Mouse (Mus musculus): Measurements from ENCODE around the gene Arsb. TPM values are rescaled to one million over a fixed set of nuclear protein-coding genes. Genes with fewer than 3 reads are reported as not detected.

Gene Arsb
- polyA plus RNA-seq, 1 experiment from 2014 or later = 7.0 TPM

- H3K9ac ChIP-seq (ENCODE audit: low read depth, low read length) = no peak overlapping the region
- 89% methylated on average over 4 of the region's 4 CpGs for WGBS
- H3K27ac ChIP-seq (ENCODE audit: low read depth, low read length) = no peak overlapping the region
- no peak overlapping the region for H3K4me3 ChIP-seq (ENCODE audit: low read depth, low read length)
- DNase-seq (ENCODE audit: low spot score) = no peak
- H3K27me3 ChIP-seq (ENCODE audit: control insufficient read depth, insufficient read depth, low read length) = no peaks in the 10 kb centered on the region
- no peak for ATAC-seq (ENCODE audit: low FRiP score)
- no peak overlapping the region for H3K4me2 ChIP-seq (replicated peaks; ENCODE audit: low read depth, low read length)
- H3K36me3 ChIP-seq (ENCODE audit: control insufficient read depth, insufficient read depth, low read length) = no peaks in the 10 kb centered on the region
- no peaks in the 10 kb centered on the region for H3K4me1 ChIP-seq (replicated peaks; ENCODE audit: control insufficient read depth, insufficient read depth, low read length)
- no peaks in the 10 kb centered on the region for H3K9me3 ChIP-seq (ENCODE audit: control insufficient read depth, low read length)
These were observed 181.0 kb downstream of the Arsb start for GRCm38 (mm10) chr13:93952466-93952865.

- ATAC-seq (ENCODE audit: low FRiP score) = no peak
- no peaks in the 10 kb centered on the region for H3K9me3 ChIP-seq (ENCODE audit: control insufficient read depth, low read length)
- no peaks in the 10 kb centered on the region for H3K27me3 ChIP-seq (ENCODE audit: control insufficient read depth, insufficient read depth, low read length)
- no peak overlapping the region for H3K9ac ChIP-seq (ENCODE audit: low read depth, low read length)
- 92% methylated on average over 8 of the region's 8 CpGs for WGBS
- H3K27ac ChIP-seq (ENCODE audit: low read depth, low read length) = no peak overlapping the region
- no peak overlapping the region for H3K4me2 ChIP-seq (replicated peaks; ENCODE audit: low read depth, low read length)
- no peak for DNase-seq (ENCODE audit: low spot score)
- H3K4me3 ChIP-seq (ENCODE audit: low read depth, low read length) = no peak overlapping the region
- no peaks in the 10 kb centered on the region for H3K4me1 ChIP-seq (replicated peaks; ENCODE audit: control insufficient read depth, insufficient read depth, low read length)
- H3K36me3 ChIP-seq (ENCODE audit: control insufficient read depth, insufficient read depth, low read length) = no peaks in the 10 kb centered on the region
These were observed 186.5 kb downstream of the Arsb start for GRCm38 (mm10) chr13:93957907-93958306.

GRCm38 (mm10) chr13:93966271-93966670 is 194.8 kb downstream of the Arsb start:
- H3K27ac ChIP-seq (ENCODE audit: low read depth, low read length) = no peak overlapping the region
- H3K9me3 ChIP-seq (ENCODE audit: control insufficient read depth, low read length) = no peaks in the 10 kb centered on the region
- H3K27me3 ChIP-seq (ENCODE audit: control insufficient read depth, insufficient read depth, low read length) = no peaks in the 10 kb centered on the region
- no peaks in the 10 kb centered on the region for H3K36me3 ChIP-seq (ENCODE audit: control insufficient read depth, insufficient read depth, low read length)
- no peak overlapping the region for H3K4me3 ChIP-seq (ENCODE audit: low read depth, low read length)
- DNase-seq (ENCODE audit: low spot score) (no peak), ATAC-seq (ENCODE audit: low FRiP score) (no peak)
- H3K9ac ChIP-seq (ENCODE audit: low read depth, low read length) = no peak overlapping the region
- no peak overlapping the region for H3K4me2 ChIP-seq (replicated peaks; ENCODE audit: low read depth, low read length)
- no peaks in the 10 kb centered on the region for H3K4me1 ChIP-seq (replicated peaks; ENCODE audit: control insufficient read depth, insufficient read depth, low read length)

- no peaks in the 10 kb centered on the region for H3K4me1 ChIP-seq (replicated peaks; ENCODE audit: control insufficient read depth, insufficient read depth, low read length)
- no peaks in the 10 kb centered on the region for H3K27me3 ChIP-seq (ENCODE audit: control insufficient read depth, insufficient read depth, low read length)
- no peaks in the 10 kb centered on the region for H3K36me3 ChIP-seq (ENCODE audit: control insufficient read depth, insufficient read depth, low read length)
- H3K9me3 ChIP-seq (ENCODE audit: control insufficient read depth, low read length) = no peaks in the 10 kb centered on the region
- WGBS = 49% methylated on average over 9 of the region's 9 CpGs
- no peak overlapping the region for H3K4me2 ChIP-seq (replicated peaks; ENCODE audit: low read depth, low read length)
- no peak for ATAC-seq (ENCODE audit: low FRiP score)
- no peak for DNase-seq (ENCODE audit: low spot score)
- H3K9ac ChIP-seq (ENCODE audit: low read depth, low read length) = no peak overlapping the region
- H3K27ac ChIP-seq (ENCODE audit: low read depth, low read length) = no peak overlapping the region
- H3K4me3 ChIP-seq (ENCODE audit: low read depth, low read length) = no peak overlapping the region
These were observed 195.7 kb downstream of the Arsb start for GRCm38 (mm10) chr13:93967138-93967537.

GRCm38 (mm10) chr13:93970115-93970514 is 198.7 kb downstream of the Arsb start:
- ATAC-seq (ENCODE audit: low FRiP score) (no peak), DNase-seq (ENCODE audit: low spot score) (no peak)
- 91% methylated on average over 5 of the region's 5 CpGs for WGBS
- no peaks in the 10 kb centered on the region for H3K36me3 ChIP-seq (ENCODE audit: control insufficient read depth, insufficient read depth, low read length)
- H3K9me3 ChIP-seq (ENCODE audit: control insufficient read depth, low read length) = no peaks in the 10 kb centered on the region
- H3K4me1 ChIP-seq (replicated peaks; ENCODE audit: control insufficient read depth, insufficient read depth, low read length) = no peaks in the 10 kb centered on the region
- H3K4me2 ChIP-seq (replicated peaks; ENCODE audit: low read depth, low read length) = no peak overlapping the region
- no peaks in the 10 kb centered on the region for H3K27me3 ChIP-seq (ENCODE audit: control insufficient read depth, insufficient read depth, low read length)
- H3K9ac ChIP-seq (ENCODE audit: low read depth, low read length) = no peak overlapping the region
- H3K4me3 ChIP-seq (ENCODE audit: low read depth, low read length) = no peak overlapping the region
- no peak overlapping the region for H3K27ac ChIP-seq (ENCODE audit: low read depth, low read length)

GRCm38 (mm10) chr13:93972423-93972822 is 201.0 kb downstream of the Arsb start:
- no peaks in the 10 kb centered on the region for H3K36me3 ChIP-seq (ENCODE audit: control insufficient read depth, insufficient read depth, low read length)
- 82% methylated on average over 3 of the region's 3 CpGs for WGBS
- DNase-seq (ENCODE audit: low spot score) (no peak), ATAC-seq (ENCODE audit: low FRiP score) (no peak)
- no peak overlapping the region for H3K9ac ChIP-seq (ENCODE audit: low read depth, low read length)
- no peaks in the 10 kb centered on the region for H3K27me3 ChIP-seq (ENCODE audit: control insufficient read depth, insufficient read depth, low read length)
- no peaks in the 10 kb centered on the region for H3K9me3 ChIP-seq (ENCODE audit: control insufficient read depth, low read length)
- H3K4me3 ChIP-seq (ENCODE audit: low read depth, low read length) = no peak overlapping the region
- H3K27ac ChIP-seq (ENCODE audit: low read depth, low read length) = no peak overlapping the region
- H3K4me1 ChIP-seq (replicated peaks; ENCODE audit: control insufficient read depth, insufficient read depth, low read length) = no peaks in the 10 kb centered on the region
- no peak overlapping the region for H3K4me2 ChIP-seq (replicated peaks; ENCODE audit: low read depth, low read length)

- Histone ChIP-seq H3K4me1 (replicated peaks; ENCODE audit: control insufficient read depth, insufficient read depth, low read length) (no peaks in the 10 kb centered on the region), H3K4me3 (ENCODE audit: low read depth, low read length) (no peak overlapping the region), H3K9ac (ENCODE audit: low read depth, low read length) (no peak overlapping the region), H3K27ac (ENCODE audit: low read depth, low read length) (no peak overlapping the region), H3K9me3 (ENCODE audit: control insufficient read depth, low read length) (no peaks in the 10 kb centered on the region), H3K4me2 (replicated peaks; ENCODE audit: low read depth, low read length) (no peak overlapping the region), H3K27me3 (ENCODE audit: control insufficient read depth, insufficient read depth, low read length) (no peaks in the 10 kb centered on the region), H3K36me3 (ENCODE audit: control insufficient read depth, insufficient read depth, low read length) (no peaks in the 10 kb centered on the region)
- DNase-seq (ENCODE audit: low spot score) = no peak
- no peak for ATAC-seq (ENCODE audit: low FRiP score)
- WGBS = 81% methylated on average over 5 of the region's 5 CpGs
These were observed 204.2 kb downstream of the Arsb start for GRCm38 (mm10) chr13:93975668-93976067.

GRCm38 (mm10) chr13:93976897-93977530 is 205.6 kb downstream of the Arsb start:
- H3K4me1 ChIP-seq (replicated peaks; ENCODE audit: control insufficient read depth, insufficient read depth, low read length) = no peaks in the 10 kb centered on the region
- DNase-seq (ENCODE audit: low spot score) (no peak), ATAC-seq (ENCODE audit: low FRiP score) (no peak)
- no peak overlapping the region for H3K9ac ChIP-seq (ENCODE audit: low read depth, low read length)
- no peaks in the 10 kb centered on the region for H3K9me3 ChIP-seq (ENCODE audit: control insufficient read depth, low read length)
- no peak overlapping the region for H3K4me2 ChIP-seq (replicated peaks; ENCODE audit: low read depth, low read length)
- no peaks in the 10 kb centered on the region for H3K27me3 ChIP-seq (ENCODE audit: control insufficient read depth, insufficient read depth, low read length)
- no peak overlapping the region for H3K4me3 ChIP-seq (ENCODE audit: low read depth, low read length)
- no peaks in the 10 kb centered on the region for H3K36me3 ChIP-seq (ENCODE audit: control insufficient read depth, insufficient read depth, low read length)
- WGBS = 84% methylated on average over 10 of the region's 10 CpGs
- H3K27ac ChIP-seq (ENCODE audit: low read depth, low read length) = no peak overlapping the region

- Histone ChIP-seq H3K27me3 (ENCODE audit: control insufficient read depth, insufficient read depth, low read length) (no peaks in the 10 kb centered on the region), H3K9ac (ENCODE audit: low read depth, low read length) (no peak overlapping the region), H3K4me1 (replicated peaks; ENCODE audit: control insufficient read depth, insufficient read depth, low read length) (no peaks in the 10 kb centered on the region), H3K9me3 (ENCODE audit: control insufficient read depth, low read length) (no peaks in the 10 kb centered on the region), H3K4me2 (replicated peaks; ENCODE audit: low read depth, low read length) (no peak overlapping the region), H3K36me3 (ENCODE audit: control insufficient read depth, insufficient read depth, low read length) (no peaks in the 10 kb centered on the region), H3K27ac (ENCODE audit: low read depth, low read length) (no peak overlapping the region), H3K4me3 (ENCODE audit: low read depth, low read length) (no peak overlapping the region)
- no peak for DNase-seq (ENCODE audit: low spot score)
- no peak for ATAC-seq (ENCODE audit: low FRiP score)
- 69% methylated on average over 12 of the region's 12 CpGs for WGBS
These were observed 207.5 kb downstream of the Arsb start for GRCm38 (mm10) chr13:93978703-93979495.
